Mouse (Mus musculus) intestine, postnatal 0 days (tissue): ENCODE measurements at regions not wholly inside any gene's neighbourhood (a gene's known extent, or its start where the extent isn't known, plus 50 kb on each side); places are given as distances from the start of the nearest gene placed in this dataset.

Source experiments
- ATAC-seq: fragments of 200-750 bp; cut with Nextera tagmentation; 2 replicates; pipeline ENCODE4 v1.8.0; 2017; ENCODE audit warnings: mild to moderate bottlenecking, moderate TSS enrichment, moderate library complexity
- H3K27ac ChIP-seq: fragments of 300-500 bp; sonication (generic); 2 replicates; pipeline ENCODE4 v1.5.1; 2014; ENCODE audit warnings: mild to moderate bottlenecking, low read depth, low read length, moderate library complexity
- H3K27me3 ChIP-seq: fragments of 300-500 bp; sonication (generic); replicated peaks from 2 replicates; pipeline ENCODE4 v1.6.1; 2014; ENCODE audit warnings: low read length, mixed read lengths; ENCODE audit not compliant: control insufficient read depth, insufficient read depth
- H3K36me3 ChIP-seq: fragments of 300-500 bp; sonication (generic); 2 replicates; pipeline ENCODE4 v1.6.1; 2014; ENCODE audit warnings: mild to moderate bottlenecking, moderate library complexity; ENCODE audit not compliant: control insufficient read depth, insufficient read depth
- H3K4me1 ChIP-seq: fragments of 300-500 bp; sonication (generic); replicated peaks from 2 replicates; pipeline ENCODE4 v1.6.1; 2014; ENCODE audit warnings: antibody characterized with exemption, low read length, mixed read lengths; ENCODE audit not compliant: control insufficient read depth, insufficient read depth
- H3K4me2 ChIP-seq: fragments of 300-500 bp; sonication (generic); replicated peaks from 2 replicates; pipeline ENCODE4 v1.6.1; 2014; ENCODE audit warnings: low read depth, mild to moderate bottlenecking, moderate library complexity
- H3K4me3 ChIP-seq: fragments of 300-500 bp; sonication (generic); 2 replicates; pipeline ENCODE4 v1.5.1; 2014; ENCODE audit warnings: low read depth, low read length
- H3K9ac ChIP-seq: fragments of 300-500 bp; sonication (generic); 2 replicates; pipeline ENCODE4 v1.6.1; 2014; ENCODE audit warnings: mild to moderate bottlenecking, low read depth, low read length
- H3K9me3 ChIP-seq: fragments of 300-500 bp; sonication (generic); 2 replicates; pipeline ENCODE4 v1.6.1; 2016; ENCODE audit warnings: mixed run types; ENCODE audit not compliant: control insufficient read depth
- CTCF ChIP-seq: sonication (generic); IDR thresholded peaks from 2 replicates; pipeline ENCODE4 v1.5.1; 2016; ENCODE audit warnings: low read depth, mild to moderate bottlenecking, control low read depth, antibody characterized with exemption, moderate library complexity
- WGBS: fragments of 180-500 bp; shearing (Covaris S2); extraction: QIAGEN DNeasy Blood & Tissue Kit; methylation state at CpG from one replicate; pipeline ENCODE4 v1.1.7; 2014; 5-methylcytosine and 5-hydroxymethylcytosine counted together

DNA sequence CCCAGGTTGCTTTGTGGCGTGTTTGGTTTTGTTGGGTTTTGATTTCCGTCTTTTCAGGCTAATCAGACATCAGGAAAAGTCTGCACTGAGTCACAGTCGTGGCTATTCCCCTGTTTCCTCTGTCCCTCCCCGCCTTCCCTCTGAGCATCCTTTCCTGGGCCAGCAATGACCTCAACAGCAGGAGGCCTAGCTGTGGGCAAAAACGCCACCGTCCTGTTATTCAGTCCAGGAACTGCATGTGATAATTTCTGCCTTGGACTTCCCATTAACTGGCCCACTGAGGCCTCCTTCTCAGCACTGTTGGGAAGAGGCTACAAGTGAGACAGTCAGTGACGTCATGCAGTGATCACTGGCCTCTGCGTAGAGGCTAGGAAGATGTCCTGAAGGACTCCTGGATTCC lies 1212.0 kb upstream of the A1bg start:
- H3K9me3 ChIP-seq: no peaks in the 10 kb centered on the region
- no peaks in the 10 kb centered on the region for H3K27me3 ChIP-seq
- 0 out of 2 replicates have a peak, but pooled peaks cover 2% of the 10 kb centered on the region for H3K4me1 ChIP-seq
- H3K4me3 ChIP-seq: no peak overlapping the region
- H3K9ac ChIP-seq: no peak overlapping the region
- no peaks in the 10 kb centered on the region for H3K36me3 ChIP-seq
- H3K4me2 ChIP-seq: no peak overlapping the region
- no peak for ATAC-seq
- H3K27ac ChIP-seq: no peak overlapping the region
- 89% methylated on average over 8 of the region's 8 CpGs for WGBS
- TF ChIP-seq CTCF: no peak

- H3K9ac ChIP-seq: no peak overlapping the region
- no peak for TF ChIP-seq CTCF
- H3K4me3 ChIP-seq: no peak overlapping the region
- H3K4me2 ChIP-seq: no peak overlapping the region
- 79% methylated on average over 4 of the region's 4 CpGs for WGBS
- 0 out of 2 replicates have a peak, but pooled peaks cover 2% of the 10 kb centered on the region for H3K4me1 ChIP-seq
- H3K27me3 ChIP-seq: no peaks in the 10 kb centered on the region
- ATAC-seq: no peak
- no peak overlapping the region for H3K27ac ChIP-seq
- no peaks in the 10 kb centered on the region for H3K9me3 ChIP-seq
- H3K36me3 ChIP-seq: no peaks in the 10 kb centered on the region
These were observed 1211.5 kb upstream of the A1bg start for GRCm38 (mm10) chr15:62134308-62134707.

DNA sequence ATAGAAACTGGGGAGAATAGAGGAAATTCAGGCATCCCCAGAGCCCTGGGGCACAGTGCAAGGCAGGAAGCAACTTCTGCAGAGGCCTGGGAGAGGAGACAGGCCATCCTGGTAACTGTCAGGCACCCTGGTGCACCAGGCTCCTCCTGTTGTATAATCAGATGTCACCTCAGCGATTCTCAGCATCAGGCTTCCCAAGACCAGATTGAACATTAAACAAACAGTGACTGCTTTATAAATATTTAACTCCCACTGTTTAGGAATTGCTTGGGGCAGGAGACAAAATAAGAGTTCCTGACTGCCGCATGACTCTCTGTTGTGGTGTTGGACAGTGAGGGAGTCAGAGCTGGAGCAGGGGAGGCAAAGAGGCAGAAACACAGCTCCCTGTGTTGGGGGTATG lies 1210.1 kb upstream of the A1bg start:
- Histone ChIP-seq H3K27ac (no peak overlapping the region), H3K9ac (no peak overlapping the region), H3K4me2 (no peak overlapping the region), H3K36me3 (no peaks in the 10 kb centered on the region), H3K27me3 (no peaks in the 10 kb centered on the region), H3K4me3 (no peak overlapping the region), H3K9me3 (no peaks in the 10 kb centered on the region), H3K4me1 (0 out of 2 replicates have a peak, but pooled peaks cover 2% of the 10 kb centered on the region)
- 27% methylated on average over 2 of the region's 2 CpGs for WGBS
- no peak for ATAC-seq
- no peak for TF ChIP-seq CTCF

DNA sequence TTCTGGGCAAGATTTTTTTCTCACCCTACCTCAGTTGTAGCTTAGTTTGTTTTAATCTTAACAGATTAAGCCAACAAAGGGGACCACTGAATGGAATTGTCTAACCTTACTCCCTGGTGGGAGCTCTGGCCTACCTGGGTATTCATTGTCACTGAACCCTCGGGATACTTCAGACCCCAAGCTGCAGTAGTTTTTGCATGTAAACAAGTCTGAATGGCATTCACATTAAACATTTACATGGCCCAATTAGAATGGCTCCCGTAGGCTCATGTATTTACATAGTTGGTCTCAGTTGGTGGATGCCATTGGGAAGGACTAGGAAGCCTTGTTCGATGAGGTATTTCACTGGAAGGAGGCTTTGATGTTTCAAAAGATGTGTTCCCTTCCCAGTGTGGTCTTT lies 1208.9 kb upstream of the A1bg start:
- 67% methylated on average over 3 of the region's 3 CpGs for WGBS
- TF ChIP-seq CTCF: no peak
- no peak overlapping the region for H3K27ac ChIP-seq
- H3K9me3 ChIP-seq: no peaks in the 10 kb centered on the region
- H3K4me3 ChIP-seq: no peak overlapping the region
- no peak overlapping the region for H3K4me2 ChIP-seq
- no peaks in the 10 kb centered on the region for H3K27me3 ChIP-seq
- H3K4me1 ChIP-seq: no peaks in the 10 kb centered on the region
- H3K36me3 ChIP-seq: no peaks in the 10 kb centered on the region
- no peak overlapping the region for H3K9ac ChIP-seq
- ATAC-seq: no peak

- Histone ChIP-seq H3K4me2 (no peak overlapping the region), H3K27me3 (no peaks in the 10 kb centered on the region), H3K9ac (no peak overlapping the region), H3K4me3 (no peak overlapping the region), H3K9me3 (no peaks in the 10 kb centered on the region), H3K36me3 (no peaks in the 10 kb centered on the region), H3K4me1 (no peaks in the 10 kb centered on the region), H3K27ac (no peak overlapping the region)
- TF ChIP-seq CTCF: no peak
- ATAC-seq: no peak
- WGBS: 83% methylated on average over 4 of the region's 4 CpGs
These were observed 1207.7 kb upstream of the A1bg start for GRCm38 (mm10) chr15:62130530-62130929.

DNA sequence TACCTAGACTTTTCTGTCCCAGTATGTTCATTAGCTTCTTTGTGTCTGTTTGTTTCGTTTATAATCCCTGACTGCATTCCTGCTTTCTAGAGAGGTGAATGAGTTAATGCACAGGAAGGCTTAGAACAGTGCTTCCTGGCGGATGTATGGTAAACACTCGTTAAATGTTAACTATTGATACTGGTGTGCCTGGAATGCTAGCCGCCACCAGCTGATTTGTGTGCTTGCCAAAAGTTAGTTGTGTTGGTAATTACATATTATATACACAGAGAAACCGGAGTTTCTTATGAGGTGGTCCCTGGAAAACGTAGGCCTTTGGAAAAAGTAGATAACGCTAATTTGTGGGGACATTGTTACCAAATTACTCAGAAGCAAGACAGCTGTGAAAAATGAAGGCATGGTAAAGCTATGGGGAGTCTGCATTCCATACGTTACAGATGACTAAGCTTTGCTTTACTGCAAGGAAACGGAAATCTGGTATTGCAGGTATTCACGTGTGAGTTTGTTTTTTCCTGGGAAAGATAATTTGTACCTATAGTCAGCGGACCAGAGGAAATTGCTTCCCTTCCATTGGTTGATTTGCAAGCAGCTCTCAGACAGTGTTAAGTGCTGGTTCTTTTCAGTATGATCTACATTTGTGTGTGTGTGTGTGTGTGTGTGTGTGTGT lies 1205.9 kb upstream of the A1bg start:
- TF ChIP-seq CTCF: peak; percentile 40
- Histone ChIP-seq H3K4me1 (no peaks in the 10 kb centered on the region), H3K27me3 (no peaks in the 10 kb centered on the region), H3K27ac (no peak overlapping the region), H3K4me2 (peak overlapping the region; percentile 41), H3K4me3 (no peak overlapping the region), H3K9ac (no peak overlapping the region), H3K9me3 (no peaks in the 10 kb centered on the region), H3K36me3 (no peaks in the 10 kb centered on the region)
- peak; percentile 64 for ATAC-seq
- 15% methylated on average over 11 of the region's 11 CpGs for WGBS
